Mouse (Mus musculus): ENCODE measurements around the gene Cdk20.

DNA sequence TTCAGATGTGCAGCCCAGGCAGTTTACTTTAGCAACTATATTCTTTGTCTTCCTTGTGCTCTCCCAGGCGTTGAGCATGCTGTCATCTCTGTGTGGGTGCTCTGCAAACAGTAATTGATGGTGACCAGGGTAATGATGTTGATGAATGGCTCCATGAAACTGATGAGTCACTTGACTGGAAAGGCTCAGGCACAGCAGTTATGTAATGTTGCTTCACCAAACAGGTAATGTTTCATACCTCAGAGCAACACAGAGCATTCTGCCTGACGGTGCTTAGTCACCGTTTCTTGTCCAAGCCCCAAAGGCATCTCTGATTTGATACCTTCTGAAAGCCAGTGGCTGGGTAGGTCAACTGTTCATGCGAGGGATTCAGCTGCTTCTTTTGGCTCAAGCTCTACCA is 43.7 kb upstream of the Cdk20 start:
- TF ChIP-seq USF1 (IDR thresholded peaks at IDR 0.05; ENCODE audit: low read depth) (no peak), POLR2A (IDR thresholded peaks at IDR 0.05; ENCODE audit: insufficient read length, low read depth) (no peak), POLR2AphosphoS2 (IDR thresholded peaks at IDR 0.05; ENCODE audit: insufficient read length, low read depth) (no peak), SRF (IDR thresholded peaks at IDR 0.05; ENCODE audit: control insufficient read depth, insufficient read length, low read depth) (no peak), CEBPB (IDR thresholded peaks at IDR 0.05; ENCODE audit: insufficient read depth, poor library complexity, severe bottlenecking) (no peak), MAX (IDR thresholded peaks at IDR 0.05; ENCODE audit: low read depth) (no peak), TCF12 (IDR thresholded peaks at IDR 0.05; ENCODE audit: insufficient read depth, poor library complexity, severe bottlenecking) (no peak)

All from myocyte (in vitro differentiated cells).